Mouse (Mus musculus) activated CD4-positive, CD25-positive, alpha-beta regulatory T cell, adult 4 months (primary cell): ENCODE data around the gene Sumo1. TPM values are rescaled to one million over a fixed set of nuclear protein-coding genes. Genes with fewer than 3 reads are reported as not detected.

ENCODE experiments used
- ATAC-seq: one replicate; pipeline ENCODE4 v1.8.0; 2017
- polyA plus RNA-seq, 2 experiments: library from polyadenylated mRNA; unstranded; fragments of 100-300 nt; shearing (Covaris generic); gene quantifications; one replicate each; pipeline ENCODE4 v1.2.1; 2017

The Sumo1 gene
- polyA plus RNA-seq, 2 experiments from 2014 or later = 504 to 528 TPM

DNA sequence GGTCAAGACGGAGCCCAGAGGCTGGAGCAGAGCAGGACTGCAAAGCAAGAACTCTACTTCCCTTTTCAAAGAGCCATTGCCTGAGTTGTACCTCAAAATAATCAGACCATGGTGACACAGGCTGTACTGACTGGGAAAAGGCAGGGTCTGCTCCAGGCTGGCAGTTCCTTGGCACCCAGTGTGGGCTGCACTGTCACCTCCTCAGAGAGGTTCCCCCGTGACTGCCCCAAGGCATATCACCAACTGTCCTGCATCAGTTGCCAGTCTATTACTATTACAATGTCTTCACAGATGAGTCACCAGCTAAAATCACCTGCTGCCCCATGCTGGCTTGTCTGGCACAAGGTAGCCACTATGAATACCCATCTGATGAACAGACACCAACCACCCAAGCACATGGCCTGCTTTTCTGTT lies 77.0 kb downstream of the Sumo1 start:
- no peak for ATAC-seq

DNA sequence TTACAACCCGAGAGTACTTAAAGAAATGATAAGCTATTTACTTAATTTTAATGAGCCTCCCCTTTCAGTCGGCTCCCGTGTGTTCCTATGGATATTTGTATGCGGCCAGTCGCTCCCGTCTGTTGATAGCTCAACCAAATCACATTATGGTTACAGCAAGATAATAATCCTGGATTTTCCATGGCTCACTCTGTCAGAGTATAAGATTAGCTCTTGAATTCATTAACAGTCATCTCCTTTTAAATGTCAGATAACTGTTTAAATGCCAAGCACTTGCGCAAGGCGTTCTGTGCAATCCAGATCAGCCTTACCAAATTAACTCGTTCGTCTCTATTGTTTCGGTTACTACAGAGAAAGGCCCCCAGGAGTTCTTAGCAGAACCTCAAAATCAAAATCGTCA lies 77.8 kb downstream of the Sumo1 start:
- ATAC-seq = no peak

DNA sequence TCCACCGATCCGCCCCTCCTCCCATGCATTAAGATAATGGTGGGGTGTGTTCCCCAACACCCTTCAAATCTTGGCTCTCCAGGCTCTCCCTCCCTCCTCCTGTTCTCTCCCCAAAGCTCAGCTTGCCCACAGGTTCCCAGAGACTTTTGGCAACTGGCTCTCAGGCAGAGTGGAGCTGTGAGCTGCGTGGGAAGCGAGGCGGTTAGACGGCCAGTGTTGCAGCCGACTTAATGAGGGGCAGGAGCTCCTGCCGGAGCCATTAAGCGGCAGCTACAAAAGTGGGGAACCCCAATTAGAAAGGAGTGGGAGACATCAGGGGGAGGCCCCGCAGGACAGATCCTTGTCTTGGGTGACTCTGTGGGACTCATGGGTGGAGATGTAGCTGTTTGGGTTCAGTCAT lies 78.3 kb downstream of the Sumo1 start:
- no peak for ATAC-seq

DNA sequence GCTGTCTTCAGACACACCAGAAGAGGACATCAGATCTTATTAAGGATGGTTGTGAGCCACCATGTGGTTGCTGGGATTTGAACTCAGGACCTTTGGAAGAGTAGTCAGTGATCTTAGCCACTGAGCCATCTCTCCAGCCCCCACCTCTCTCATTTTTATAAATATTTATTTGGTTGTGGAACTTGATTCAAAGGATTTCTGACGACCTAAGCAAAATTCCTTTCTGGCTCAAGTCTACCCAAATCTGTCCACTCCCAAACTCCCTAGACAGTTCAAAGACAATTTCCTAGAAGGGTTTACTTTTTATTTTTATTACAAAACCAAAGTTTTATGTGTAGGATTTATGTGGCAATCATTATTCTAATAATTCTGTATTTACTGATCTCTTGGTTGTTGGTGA lies 81.4 kb downstream of the Sumo1 start:
- ATAC-seq = no peak

DNA sequence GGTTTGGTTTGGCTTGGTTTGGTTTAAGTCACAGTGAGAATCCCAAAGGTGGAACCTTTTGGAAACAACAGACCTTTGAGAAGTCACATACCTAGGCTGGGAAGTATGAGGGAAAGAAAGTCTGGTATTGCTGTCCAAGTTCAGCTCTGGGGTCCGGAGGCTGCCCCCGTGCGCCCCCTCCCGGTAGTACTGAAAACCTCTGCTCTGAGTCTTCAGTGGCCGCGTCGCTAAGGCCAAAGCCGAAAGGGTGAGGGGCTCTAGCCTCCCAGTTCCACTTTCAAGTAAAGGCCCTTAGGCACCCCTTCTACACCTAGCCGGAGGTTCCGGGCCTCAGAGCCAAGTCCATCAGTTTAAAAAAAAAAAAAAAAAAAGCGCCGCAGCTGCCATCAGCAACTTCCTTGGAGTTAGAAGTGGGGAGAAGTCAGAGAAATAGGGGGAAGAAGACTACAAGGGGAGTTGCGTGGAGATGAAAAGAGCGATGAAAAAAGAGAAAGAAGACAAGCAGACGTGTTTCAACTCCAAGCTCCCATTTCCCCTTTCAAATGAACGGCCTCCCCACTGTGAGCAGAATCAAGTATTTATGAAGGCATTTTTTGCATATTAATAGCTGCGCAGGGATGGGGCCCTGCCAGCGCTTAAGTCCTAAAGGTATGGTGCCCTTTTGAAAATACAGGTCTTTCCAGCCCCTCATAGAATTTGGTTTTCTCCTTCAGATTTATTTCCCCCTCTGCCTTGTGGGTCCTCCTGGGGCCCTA lies 85.8 kb downstream of the Sumo1 start:
- no peak for ATAC-seq

DNA sequence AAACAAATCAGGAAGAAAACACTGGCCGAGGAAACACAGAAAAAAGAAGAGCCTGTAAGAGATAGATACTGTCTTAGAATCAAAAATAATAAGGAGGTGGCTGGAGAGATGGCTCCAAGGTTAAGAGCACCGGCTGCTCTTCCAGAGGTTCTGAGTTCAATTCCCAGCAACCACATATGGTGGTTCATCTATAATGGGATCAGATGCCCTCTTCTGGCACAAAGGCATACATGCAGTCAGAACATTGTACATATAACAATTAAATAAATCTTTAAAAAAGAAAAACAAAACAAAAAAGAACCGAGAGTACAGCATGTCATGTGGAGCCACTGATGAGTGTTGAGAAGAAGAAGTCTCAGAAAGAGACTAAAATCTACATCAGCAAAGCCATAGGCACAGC lies 89.8 kb downstream of the Sumo1 start:
- ATAC-seq = no peak

DNA sequence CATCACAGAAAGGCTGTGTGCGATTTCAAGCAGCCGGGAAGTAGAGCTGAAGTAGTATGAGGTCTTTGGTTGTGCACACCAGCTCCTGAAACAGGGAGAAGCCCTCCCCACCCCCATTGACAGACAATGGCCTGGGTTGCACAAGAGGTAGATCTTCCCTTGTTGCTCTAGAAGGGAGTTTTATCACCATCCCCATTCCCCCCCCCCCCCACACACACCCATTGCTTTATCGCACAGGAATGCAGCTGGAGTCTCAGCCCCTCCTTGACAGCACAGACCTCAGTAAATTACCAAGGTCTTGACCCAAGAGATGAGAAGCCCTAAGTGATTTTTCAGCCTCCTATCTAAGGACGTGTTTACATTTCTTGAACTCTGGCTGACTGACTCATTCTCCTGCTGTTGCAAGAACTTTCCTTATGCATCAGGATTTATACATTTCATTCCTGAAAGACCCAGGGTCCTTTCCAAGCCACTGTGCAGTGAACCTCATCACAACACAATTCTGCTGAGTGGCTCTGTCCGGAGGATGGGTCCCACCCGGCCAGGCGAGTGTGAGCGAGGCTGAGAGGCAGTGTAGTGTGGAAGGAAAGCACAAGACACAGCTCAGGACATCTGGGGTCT lies 90.4 kb downstream of the Sumo1 start:
- no peak for ATAC-seq

DNA sequence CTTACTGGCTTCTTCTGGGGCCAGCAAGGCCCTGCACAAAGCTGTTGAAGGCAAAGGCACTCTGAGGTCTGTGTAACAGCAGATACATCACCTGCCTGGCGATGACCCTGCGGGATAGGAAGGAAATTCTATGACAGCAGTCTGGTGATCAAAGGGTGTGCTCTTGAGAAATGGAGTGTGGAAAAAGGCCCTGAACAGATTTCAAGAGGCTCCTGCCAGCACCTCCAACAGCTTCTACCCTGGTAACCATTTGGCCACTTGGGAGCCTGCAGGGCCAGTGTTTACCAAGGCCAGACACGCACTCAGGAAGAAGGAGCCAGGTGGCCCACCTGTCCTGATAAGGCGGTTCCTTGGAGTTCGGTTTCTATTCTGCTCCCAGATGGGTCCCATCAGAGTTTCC lies 91.3 kb downstream of the Sumo1 start:
- no peak for ATAC-seq

DNA sequence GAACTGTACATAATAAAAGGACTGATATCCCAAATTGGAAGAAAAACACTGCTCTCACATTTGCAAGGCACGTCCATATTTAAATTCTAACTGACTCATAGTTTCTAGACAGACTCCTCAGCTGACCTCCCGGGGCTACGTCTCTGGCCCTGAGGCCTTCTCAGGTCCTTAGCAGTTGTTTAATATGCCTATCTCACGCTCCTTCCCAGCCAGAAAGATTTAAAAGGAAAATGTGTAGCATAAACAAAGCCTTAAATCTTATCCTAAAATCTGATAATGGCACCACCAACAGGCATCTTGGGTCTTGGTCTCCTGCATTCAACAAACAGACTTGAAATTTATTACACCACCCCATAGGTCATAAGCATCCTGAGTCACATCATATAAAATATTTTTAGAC lies 91.9 kb downstream of the Sumo1 start:
- no peak for ATAC-seq

DNA sequence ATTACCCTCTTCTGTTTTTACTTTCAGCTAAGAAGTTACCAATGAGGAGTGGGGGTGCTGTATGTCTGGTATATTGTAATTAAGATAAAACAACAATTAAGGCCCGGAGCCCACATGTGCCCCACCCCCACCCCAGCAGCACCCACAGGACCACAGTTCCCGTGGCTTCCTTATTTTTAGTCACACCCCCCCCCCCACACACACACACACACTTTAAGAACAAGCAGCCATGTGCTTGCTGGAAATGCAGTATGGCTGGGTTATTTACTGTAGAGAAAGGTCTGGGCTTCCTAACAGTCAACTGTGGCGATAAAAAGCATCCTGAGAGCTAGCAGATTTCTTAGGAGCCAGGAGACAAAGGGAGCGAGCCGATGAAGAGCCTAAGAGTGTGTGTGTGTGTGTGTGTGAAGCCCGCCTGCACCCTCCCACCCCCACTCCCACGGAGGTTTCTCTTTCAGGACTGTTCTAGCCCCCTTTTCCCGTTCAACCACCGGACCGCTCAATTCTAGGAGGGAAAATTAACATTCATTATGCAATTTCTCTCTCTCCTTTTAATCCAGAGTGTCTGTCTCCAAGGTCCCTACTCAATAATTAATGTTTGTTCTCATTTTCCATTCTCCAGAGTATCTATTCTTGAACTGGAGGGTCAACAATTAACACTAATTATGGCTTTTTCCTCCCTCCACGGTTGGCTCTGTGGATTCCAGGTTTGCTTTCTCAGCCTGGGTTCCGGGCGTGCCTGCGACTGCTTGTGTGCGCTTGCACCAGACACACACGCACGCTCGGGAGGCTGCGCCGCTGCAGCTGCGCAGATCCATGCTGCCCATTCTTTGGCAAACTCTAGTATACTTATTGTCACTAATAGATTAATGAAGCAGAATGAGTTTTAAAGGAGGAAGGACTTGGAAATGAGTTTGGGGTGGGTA lies 96.1 kb downstream of the Sumo1 start:
- no peak for ATAC-seq

DNA sequence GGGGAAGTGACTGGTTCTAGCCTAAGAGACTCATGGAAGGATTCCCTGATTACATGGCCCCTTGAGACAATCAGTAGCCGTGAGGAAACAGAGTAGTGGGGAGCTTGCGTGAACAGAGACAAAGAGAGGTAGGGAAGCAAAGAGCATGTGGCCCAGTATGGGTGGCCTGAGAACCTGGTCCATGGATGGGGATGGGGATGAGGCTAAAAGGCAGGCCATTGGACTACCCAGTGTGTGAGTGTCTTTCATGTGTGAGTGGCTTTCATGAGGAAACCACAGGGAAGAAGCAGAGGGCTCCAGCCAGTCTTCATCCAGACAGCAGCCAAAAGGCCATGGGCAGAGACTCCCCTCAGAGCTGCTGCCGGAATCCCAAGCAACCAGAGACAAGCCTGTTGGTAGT lies 96.8 kb downstream of the Sumo1 start:
- ATAC-seq = no peak

DNA sequence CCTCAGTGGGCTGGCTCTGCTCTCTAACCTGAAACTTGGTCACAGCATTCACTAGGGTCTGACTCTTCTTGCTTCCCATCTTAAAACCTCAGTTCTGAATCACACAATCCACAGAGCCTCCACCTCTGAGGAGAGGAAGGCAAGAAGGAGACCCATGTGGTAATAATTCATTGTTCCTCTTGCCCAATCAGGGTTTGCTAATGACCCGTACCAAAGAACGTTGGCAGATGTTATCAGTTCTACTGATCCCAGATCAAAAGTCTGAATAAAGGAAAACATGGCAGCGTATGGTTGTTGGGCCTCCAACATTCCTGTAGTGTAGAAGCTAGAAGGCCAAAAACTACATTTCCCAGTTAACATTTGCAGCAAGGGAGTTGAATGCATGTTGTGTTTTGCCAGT lies 99.1 kb downstream of the Sumo1 start:
- ATAC-seq = no peak

DNA sequence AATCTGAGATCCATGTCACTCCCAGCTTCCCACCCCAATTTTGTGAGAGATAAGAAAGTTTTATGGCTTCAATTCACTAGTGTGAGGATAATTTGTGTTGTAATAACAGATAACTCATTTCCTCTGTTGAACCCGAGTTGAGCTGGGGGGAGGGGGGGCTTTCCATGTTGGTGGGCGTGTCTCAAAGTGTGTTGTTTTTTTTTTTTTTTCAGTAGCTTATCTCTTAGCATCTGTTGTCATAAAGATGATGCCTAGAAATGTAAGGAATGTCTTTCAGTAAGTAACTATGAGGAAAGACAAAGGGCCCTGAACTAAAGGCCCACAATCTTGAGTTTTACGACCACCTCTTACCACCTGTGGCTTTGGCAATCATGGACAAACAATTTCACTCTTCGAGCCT lies 99.9 kb downstream of the Sumo1 start:
- ATAC-seq = no peak

DNA sequence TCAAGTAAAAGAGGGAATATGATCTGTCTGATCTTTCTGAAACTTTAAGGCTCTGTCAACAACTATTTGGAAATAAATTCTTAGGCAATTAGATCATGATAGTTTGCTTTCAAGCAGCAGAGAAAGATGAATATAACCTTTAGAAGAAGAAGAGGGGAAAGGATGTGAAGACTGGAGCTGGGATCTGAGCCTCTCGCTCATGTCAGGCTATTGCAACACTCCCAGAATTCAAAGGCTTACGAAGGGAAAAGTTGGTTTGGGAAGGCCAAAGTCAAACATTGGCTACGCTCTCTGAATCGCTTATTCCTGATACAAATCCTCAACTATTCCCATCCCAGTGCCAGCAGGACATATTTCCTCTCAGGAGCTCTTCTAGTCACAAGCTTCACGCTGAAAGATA lies 101.3 kb downstream of the Sumo1 start:
- ATAC-seq = no peak

DNA sequence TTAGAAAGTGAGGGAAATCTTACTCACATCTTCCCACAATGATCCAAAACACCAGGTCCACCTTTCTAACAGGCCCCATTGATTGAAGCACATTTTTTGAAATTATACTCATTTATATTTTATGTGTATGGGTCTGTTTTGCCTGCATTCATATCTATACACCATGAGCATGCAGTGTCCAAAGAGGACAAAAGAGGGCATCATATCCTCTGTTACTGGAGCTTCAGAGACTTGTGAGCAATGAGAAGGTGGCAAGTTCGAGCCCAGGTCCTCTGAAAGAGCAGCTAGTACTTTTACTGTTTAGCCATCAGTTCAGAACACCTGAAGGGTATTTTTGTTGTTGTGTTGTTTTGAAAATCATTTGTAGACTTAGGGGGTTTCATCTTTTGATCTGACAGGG lies 102.4 kb downstream of the Sumo1 start:
- no peak for ATAC-seq

DNA sequence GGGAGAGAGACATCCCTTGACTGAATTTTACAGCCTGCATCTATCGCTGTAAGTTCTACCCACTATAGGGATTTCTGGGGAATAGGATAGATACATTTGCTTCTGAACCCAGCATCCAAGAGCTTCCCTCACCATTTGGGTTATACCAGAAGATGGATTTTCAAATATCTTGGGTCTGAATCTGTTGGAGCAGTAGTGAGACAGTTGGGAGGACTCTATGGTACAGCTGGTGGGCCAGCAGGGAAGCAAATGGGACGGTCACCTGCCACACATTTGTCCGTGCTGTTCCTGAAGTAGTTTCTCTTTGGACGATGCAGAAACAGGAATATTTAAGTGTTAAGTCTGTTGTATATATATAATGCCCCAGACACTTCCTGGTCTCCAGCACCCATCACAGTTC lies 103.1 kb downstream of the Sumo1 start:
- no peak for ATAC-seq

DNA sequence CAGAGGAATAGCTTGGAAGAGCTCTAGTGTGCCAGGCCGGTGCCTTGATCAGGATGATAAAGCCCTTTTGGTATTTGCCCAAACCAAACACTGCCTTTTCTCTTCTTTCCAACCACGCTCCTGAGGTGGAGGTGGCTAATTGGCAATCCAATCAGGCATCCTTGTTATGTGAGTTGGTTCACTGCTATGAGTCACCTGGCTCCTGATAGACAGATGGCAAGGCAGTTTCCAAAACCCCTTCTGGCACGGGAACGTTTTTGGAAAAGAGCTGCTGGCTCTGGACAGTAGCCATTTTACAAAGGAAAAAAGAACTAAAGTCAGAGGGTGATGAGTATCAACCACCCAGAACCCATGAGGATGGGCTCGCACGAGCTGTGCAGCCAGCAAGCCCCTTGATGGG lies 103.7 kb downstream of the Sumo1 start:
- ATAC-seq = no peak

DNA sequence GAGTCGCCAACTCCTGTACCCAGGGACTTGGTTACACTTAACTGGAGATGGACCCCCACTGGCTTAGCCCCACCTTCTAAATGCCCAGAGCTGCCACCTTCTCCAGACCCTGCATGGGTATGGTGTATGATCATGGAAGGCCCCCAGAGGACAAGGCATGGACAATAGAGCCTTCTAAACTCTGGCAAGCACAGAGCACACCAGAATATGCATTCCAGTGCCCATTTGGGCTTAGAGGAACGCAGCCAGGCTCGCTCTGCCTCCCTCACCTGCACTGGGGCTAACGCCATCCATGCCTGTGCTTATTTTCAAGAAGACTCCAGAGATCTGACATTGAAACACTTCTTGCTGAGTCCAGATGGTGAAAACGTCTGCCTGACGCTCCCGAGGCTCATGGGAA lies 104.4 kb downstream of the Sumo1 start:
- ATAC-seq = no peak

DNA sequence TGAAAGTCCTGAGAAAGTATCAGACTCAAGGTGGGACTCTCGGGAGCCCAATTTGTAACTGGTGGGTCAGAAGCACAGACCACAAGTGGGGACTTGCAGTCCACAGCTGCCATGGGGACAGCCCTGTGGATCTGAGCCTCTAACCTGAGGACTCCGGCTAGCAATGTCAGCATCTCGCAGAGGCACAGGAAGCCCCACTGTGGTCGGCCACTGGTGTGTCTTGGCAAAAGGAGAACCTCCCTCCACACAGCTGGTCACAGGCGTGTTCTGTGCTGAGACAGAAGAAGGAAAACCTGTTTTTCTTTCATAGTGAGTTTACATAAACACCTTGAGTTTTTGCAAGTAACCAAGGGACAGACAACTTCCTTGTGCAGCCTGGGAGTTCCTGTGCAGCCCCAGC lies 104.8 kb downstream of the Sumo1 start:
- no peak for ATAC-seq

DNA sequence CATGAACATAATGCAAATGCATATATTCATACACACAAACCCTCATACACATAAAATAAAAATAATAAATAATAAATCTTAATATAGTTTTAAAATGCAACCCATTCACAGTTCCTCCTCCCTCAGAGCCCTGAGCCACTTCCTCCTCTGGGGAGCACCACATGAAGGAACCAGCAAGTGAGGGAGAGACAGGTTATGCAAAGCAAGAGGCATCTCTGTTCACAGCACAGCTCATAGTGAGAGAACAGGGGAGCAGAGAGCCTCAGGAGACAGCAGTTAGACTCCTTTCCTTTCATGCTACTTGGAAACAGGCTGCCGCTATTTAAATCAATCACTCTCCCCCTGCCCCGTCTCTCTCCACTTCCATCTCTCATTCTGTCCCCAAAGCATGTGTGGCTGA lies 107.1 kb downstream of the Sumo1 start:
- ATAC-seq = no peak

DNA sequence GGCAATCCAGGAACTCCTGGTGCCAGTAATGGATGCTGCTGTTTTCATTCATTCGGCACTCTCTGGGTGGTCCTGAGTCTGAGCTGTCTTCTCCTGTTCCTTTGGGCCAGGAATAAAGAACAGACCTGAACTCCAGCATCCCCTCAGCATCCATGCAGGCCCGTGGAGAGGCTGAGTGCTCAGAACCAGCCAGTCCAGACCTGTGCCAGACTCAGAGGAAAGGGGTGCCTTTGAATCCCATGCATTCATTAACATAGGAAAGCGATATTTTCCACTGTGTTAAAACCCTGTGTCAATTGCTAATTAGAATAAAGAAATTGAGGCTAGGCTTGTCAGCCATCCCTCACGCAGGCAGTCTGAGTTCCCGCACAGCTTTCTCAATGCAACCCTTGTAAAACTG lies 116.9 kb downstream of the Sumo1 start:
- ATAC-seq = no peak

DNA sequence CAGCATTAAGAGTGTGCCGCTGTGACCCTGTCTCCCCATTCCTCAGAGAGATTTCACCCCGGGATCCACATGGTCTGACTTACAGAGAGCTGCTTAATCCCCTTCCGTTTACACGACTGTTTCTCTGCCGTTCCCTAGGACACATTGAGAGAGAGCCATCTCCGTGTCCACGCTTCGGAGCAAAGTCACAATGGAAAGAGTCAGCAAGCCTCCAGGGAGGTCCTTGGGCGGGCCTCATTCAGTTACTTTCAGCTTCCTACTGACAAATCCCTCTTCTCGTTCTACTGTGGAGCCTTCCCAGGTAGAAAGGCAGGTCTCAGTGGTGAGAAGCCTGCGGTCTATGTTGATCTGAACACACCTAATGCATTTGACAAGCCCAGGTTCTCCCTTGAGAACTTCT lies 119.6 kb downstream of the Sumo1 start:
- no peak for ATAC-seq

DNA sequence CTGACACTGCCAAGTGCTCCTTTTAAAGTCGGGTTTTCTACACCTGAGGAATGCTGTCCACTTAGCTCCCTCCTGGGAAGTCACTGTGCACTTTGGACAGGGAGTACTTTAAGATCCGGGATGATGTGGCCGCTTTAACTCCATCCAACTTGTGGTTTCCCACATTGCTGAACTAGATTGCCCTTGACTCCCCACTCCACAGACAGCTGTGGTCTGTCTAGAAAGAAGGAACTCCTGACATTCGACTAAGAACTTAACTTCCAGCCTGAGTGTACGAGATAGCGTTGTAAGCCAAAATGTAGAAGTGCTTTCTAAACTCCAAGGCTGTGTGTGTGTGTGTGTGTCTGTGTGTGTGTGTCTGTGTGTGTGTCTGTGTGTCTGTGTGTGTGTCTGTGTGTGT lies 120.4 kb downstream of the Sumo1 start:
- no peak for ATAC-seq
